ENCODE assay signal across 10 mouse cellular contexts in genomic region chr5:120563914-120564311, GRCm38 (mm10). TPM values are rescaled to one million over a fixed set of nuclear protein-coding genes. Genes with fewer than 3 reads are reported as not detected.
A peak's percentile ranks its signal among the peaks of the same experiment; 100 is the strongest.
DNase-seq lines count a peak whose midpoint lies in the region; ATAC-seq and TF ChIP-seq lines count a peak whose summit lies in the region.
"Had no signal": no experiment of that assay in that cellular context is flagged by ENCODE, and none has a peak within 500 bp of the region (broad histone marks: within the 10 kb centered on the region; RNA-seq: fewer than 3 reads in every experiment).

No protein-coding gene starts in this region.

- no peak for ATAC-seq in hindbrain, embryonic 12.5 days (ENCODE audit: low FRiP score)
- ATAC-seq in hindbrain, embryonic 11.5 days (ENCODE audit: low FRiP score) = no peak
- ATAC-seq in limb, embryonic 13.5 days (ENCODE audit: low FRiP score, low read depth) = no peak
- ATAC-seq in activated CD4-positive, CD25-positive, alpha-beta regulatory T cell, adult 4 months = no peak
- ATAC-seq: forebrain, embryonic 16.5 days had no signal

- H3K4me3 ChIP-seq in hindbrain, embryonic 12.5 days = no peak overlapping the region
- H3K4me3 ChIP-seq in hindbrain, embryonic 11.5 days (ENCODE audit: low read depth, low read length) = no peak overlapping the region
- H3K4me3 ChIP-seq in bone marrow macrophage, adult 2 months (ENCODE audit: insufficient read depth, low read length) = no peak overlapping the region
- H3K4me3 ChIP-seq in limb, embryonic 13.5 days = no peak overlapping the region

- H3K27me3 ChIP-seq in hindbrain, embryonic 12.5 days = no peaks in the 10 kb centered on the region
- no peaks in the 10 kb centered on the region for H3K27me3 ChIP-seq in hindbrain, embryonic 11.5 days (ENCODE audit: control insufficient read depth, insufficient read depth, low read length)
- H3K27me3 ChIP-seq in limb, embryonic 13.5 days = no peaks in the 10 kb centered on the region

- TF ChIP-seq CTCF in bone marrow macrophage, adult 2 months (IDR thresholded peaks at IDR 0.05; ENCODE audit: low read depth, low read length) = no peak

- H3K9ac ChIP-seq in hindbrain, embryonic 12.5 days = no peak overlapping the region
- no peak overlapping the region for H3K9ac ChIP-seq in hindbrain, embryonic 11.5 days (ENCODE audit: low read depth, low read length)
- H3K9ac ChIP-seq in limb, embryonic 13.5 days = no peak overlapping the region; the same call in 1 of the 2 replicates
- H3K9ac ChIP-seq: liver, embryonic 14.5 days had no signal

- H3K4me2 ChIP-seq in hindbrain, embryonic 12.5 days (replicated peaks) = peak overlapping the region; percentile 11; the same call in 1 of the 2 replicates
- H3K4me2 ChIP-seq in hindbrain, embryonic 11.5 days (replicated peaks; ENCODE audit: low read depth, low read length) = no peak overlapping the region
- peak overlapping the region; percentile 31; the same call in 1 of the 2 replicates for H3K4me2 ChIP-seq in limb, embryonic 13.5 days (replicated peaks)

- H3K9me3 ChIP-seq in hindbrain, embryonic 12.5 days (replicated peaks) = no peaks in the 10 kb centered on the region
- H3K9me3 ChIP-seq in hindbrain, embryonic 11.5 days (ENCODE audit: control insufficient read depth, low read length) = no peaks in the 10 kb centered on the region
- H3K9me3 ChIP-seq in limb, embryonic 13.5 days = no peaks in the 10 kb centered on the region

- peaks cover 80% of the 10 kb centered on the region for H3K4me1 ChIP-seq in hindbrain, embryonic 12.5 days
- H3K4me1 ChIP-seq in hindbrain, embryonic 11.5 days (replicated peaks; ENCODE audit: control insufficient read depth, insufficient read depth, low read length) = peaks cover 42% of the 10 kb centered on the region
- peaks cover 45% of the 10 kb centered on the region for H3K4me1 ChIP-seq in bone marrow macrophage, adult 2 months (ENCODE audit: control insufficient read depth, insufficient read depth, low read length)
- peaks cover 91% of the 10 kb centered on the region for H3K4me1 ChIP-seq in limb, embryonic 13.5 days

- no peak for TF ChIP-seq POLR2A in bone marrow macrophage, adult 2 months (IDR thresholded peaks at IDR 0.05; ENCODE audit: borderline replicate concordance, low read depth, low read length)

- peak overlapping the region; percentile 67 for H3K27ac ChIP-seq in hindbrain, embryonic 12.5 days
- H3K27ac ChIP-seq in hindbrain, embryonic 11.5 days (ENCODE audit: low read depth, low read length) = no peak overlapping the region
- peak overlapping the region; percentile 11; the same call in 1 of the 2 replicates for H3K27ac ChIP-seq in bone marrow macrophage, adult 2 months (ENCODE audit: insufficient read depth, low read depth, low read length)
- peak overlapping the region; percentile 93; the same call in 1 of the 2 replicates for H3K27ac ChIP-seq in limb, embryonic 13.5 days
- H3K27ac ChIP-seq: liver, embryonic 14.5 days had no signal

- no peaks in the 10 kb centered on the region for H3K36me3 ChIP-seq in hindbrain, embryonic 12.5 days
- no peaks in the 10 kb centered on the region for H3K36me3 ChIP-seq in hindbrain, embryonic 11.5 days (ENCODE audit: control insufficient read depth, insufficient read depth, low read length)
- H3K36me3 ChIP-seq in limb, embryonic 13.5 days = no peaks in the 10 kb centered on the region

- DNase-seq in hindbrain, embryonic 11.5 days (ENCODE audit: low spot score) = no peak
- peak; percentile 73 for DNase-seq in R1 (ENCODE audit: low read depth, low spot score)
- no peak for DNase-seq in spleen, adult 18-20 months
- no peak for DNase-seq in spleen, postnatal 10 days (ENCODE audit: low spot score in 2 of 2)

- WGBS in hindbrain, embryonic 12.5 days = 44% methylated on average over 4 of the region's 4 CpGs
- WGBS in hindbrain, embryonic 11.5 days = 52% methylated on average over 4 of the region's 4 CpGs
- 34% methylated on average over 3 of the region's 4 CpGs for WGBS in limb, embryonic 13.5 days

RNA-seq across cellular contexts. Expression of gene Tpcn1, which starts 24.6 kb away (rescaled TPM):
- polyA plus RNA-seq in hindbrain, embryonic 12.5 days (2016; fragmentation: Nextera tagmentation; extraction: Ambion mirVana) = 18.4 and 19.2 TPM in 2 replicates
- polyA plus RNA-seq in hindbrain, embryonic 11.5 days (2014; fragmentation: Nextera tagmentation; extraction: Ambion mirVana) = 12.5 and 15.6 TPM in 2 replicates
- 104 and 121 TPM in 2 replicates for polyA plus RNA-seq in bone marrow macrophage, adult 2 months (2012; ENCODE audit: insufficient read depth, insufficient read length, missing spikeins)
- 23.7 and 24.0 TPM in 2 replicates for polyA plus RNA-seq in limb, embryonic 13.5 days (2015; fragmentation: Nextera tagmentation; extraction: Ambion mirVana)
- 10 to 100 TPM; 10.9 to 13.0 TPM for polyA plus RNA-seq in activated CD4-positive, CD25-positive, alpha-beta regulatory T cell, adult 4 months (2017; shearing (Covaris generic))

RNA-seq across cellular contexts. Expression of gene Iqcd, which starts 24.9 kb away (rescaled TPM):
- 1.9 and 2.5 TPM in 2 replicates for polyA plus RNA-seq in hindbrain, embryonic 12.5 days (2016; fragmentation: Nextera tagmentation; extraction: Ambion mirVana)
- 1.1 and 1.4 TPM in 2 replicates for polyA plus RNA-seq in hindbrain, embryonic 11.5 days (2014; fragmentation: Nextera tagmentation; extraction: Ambion mirVana)
- polyA plus RNA-seq in bone marrow macrophage, adult 2 months (2012; ENCODE audit: insufficient read depth, insufficient read length, missing spikeins) = 1.2 TPM in 1 of 2 replicates, not detected in the other
- polyA plus RNA-seq in limb, embryonic 13.5 days (2015; fragmentation: Nextera tagmentation; extraction: Ambion mirVana) = 0.68 and 0.69 TPM in 2 replicates
- under 1 TPM; 0.41 to 0.70 TPM for polyA plus RNA-seq in activated CD4-positive, CD25-positive, alpha-beta regulatory T cell, adult 4 months (2017; shearing (Covaris generic))

RNA-seq across cellular contexts. Expression of gene Rita1, which starts 48.5 kb away (rescaled TPM):
- polyA plus RNA-seq in hindbrain, embryonic 12.5 days (2016; fragmentation: Nextera tagmentation; extraction: Ambion mirVana) = 16.8 and 19.2 TPM in 2 replicates
- polyA plus RNA-seq in hindbrain, embryonic 11.5 days (2014; fragmentation: Nextera tagmentation; extraction: Ambion mirVana) = 9.3 and 10.5 TPM in 2 replicates
- 3.8 and 4.0 TPM in 2 replicates for polyA plus RNA-seq in bone marrow macrophage, adult 2 months (2012; ENCODE audit: insufficient read depth, insufficient read length, missing spikeins)
- polyA plus RNA-seq in limb, embryonic 13.5 days (2015; fragmentation: Nextera tagmentation; extraction: Ambion mirVana) = 15.6 and 17.9 TPM in 2 replicates
- polyA plus RNA-seq in activated CD4-positive, CD25-positive, alpha-beta regulatory T cell, adult 4 months (2017; shearing (Covaris generic)) = 1 to 10 TPM; 1.1 to 2.4 TPM

RNA-seq across cellular contexts. Expression of gene Ddx54, which starts 48.6 kb away (rescaled TPM):
- polyA plus RNA-seq in hindbrain, embryonic 12.5 days (2016; fragmentation: Nextera tagmentation; extraction: Ambion mirVana) = 53.2 and 53.6 TPM in 2 replicates
- 25.9 and 32.4 TPM in 2 replicates for polyA plus RNA-seq in hindbrain, embryonic 11.5 days (2014; fragmentation: Nextera tagmentation; extraction: Ambion mirVana)
- 20.3 and 20.4 TPM in 2 replicates for polyA plus RNA-seq in bone marrow macrophage, adult 2 months (2012; ENCODE audit: insufficient read depth, insufficient read length, missing spikeins)
- 46.5 and 47.2 TPM in 2 replicates for polyA plus RNA-seq in limb, embryonic 13.5 days (2015; fragmentation: Nextera tagmentation; extraction: Ambion mirVana)
- polyA plus RNA-seq in activated CD4-positive, CD25-positive, alpha-beta regulatory T cell, adult 4 months (2017; shearing (Covaris generic)) = 10 to 100 TPM; 11.7 to 18.4 TPM

RNA-seq across cellular contexts. Expression of gene Slc8b1, which starts 52.9 kb away (rescaled TPM):
- 3.5 and 4.0 TPM in 2 replicates for polyA plus RNA-seq in hindbrain, embryonic 12.5 days (2016; fragmentation: Nextera tagmentation; extraction: Ambion mirVana)
- 1.5 and 2.1 TPM in 2 replicates for polyA plus RNA-seq in hindbrain, embryonic 11.5 days (2014; fragmentation: Nextera tagmentation; extraction: Ambion mirVana)
- 73.1 and 79.4 TPM in 2 replicates for polyA plus RNA-seq in bone marrow macrophage, adult 2 months (2012; ENCODE audit: insufficient read depth, insufficient read length, missing spikeins)
- polyA plus RNA-seq in limb, embryonic 13.5 days (2015; fragmentation: Nextera tagmentation; extraction: Ambion mirVana) = 6.1 and 6.9 TPM in 2 replicates
- polyA plus RNA-seq in activated CD4-positive, CD25-positive, alpha-beta regulatory T cell, adult 4 months (2017; shearing (Covaris generic)) = 1 to 10 TPM; 4.7 to 7.2 TPM
